Mouse (Mus musculus): Measurements from ENCODE around the gene Sdccag8. TPM values are rescaled to one million over a fixed set of nuclear protein-coding genes. Genes with fewer than 3 reads are reported as not detected.

Sdccag8 gene
- polyA plus RNA-seq, 1 experiment from 2014 or later: 31.5 TPM

DNA sequence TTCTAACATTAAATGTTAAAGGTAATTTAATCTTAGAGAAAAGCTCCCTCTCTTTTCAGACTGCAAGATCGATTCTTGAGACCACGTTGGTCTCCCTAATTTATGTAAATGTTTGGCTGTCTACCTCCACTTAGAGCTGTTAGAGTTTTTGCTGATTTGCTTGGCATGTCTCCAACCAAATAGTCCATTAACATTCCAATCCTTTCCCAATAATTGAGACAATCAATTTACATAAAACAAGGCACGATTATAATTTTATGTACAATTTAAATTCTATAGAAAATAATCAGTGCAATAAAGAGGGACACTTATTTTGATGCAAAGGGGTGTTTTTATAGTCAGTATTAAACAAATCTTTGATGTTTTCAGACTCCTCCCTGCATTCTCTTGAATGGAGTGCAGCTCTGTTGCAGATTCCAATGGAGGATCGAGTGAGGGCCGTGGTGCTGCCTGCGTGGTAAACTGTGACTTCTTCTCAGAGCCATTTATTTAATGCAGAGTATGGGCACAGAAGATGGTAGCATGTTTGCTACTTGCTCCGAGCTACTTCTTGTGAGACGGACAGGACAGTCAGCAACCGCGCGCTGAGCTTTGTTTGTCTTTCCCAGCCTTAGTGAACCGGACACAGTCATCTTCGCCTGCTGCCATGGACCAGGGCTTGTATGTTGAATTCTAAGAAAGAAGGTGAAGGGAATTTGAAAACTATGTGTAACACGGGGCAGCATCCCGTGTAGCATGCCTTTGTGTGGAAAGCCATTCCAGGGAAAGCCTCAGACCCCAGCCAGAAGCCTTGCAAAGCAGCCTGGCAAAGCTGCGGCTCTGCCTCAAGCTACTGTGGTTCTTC lies 156.4 kb downstream of the Sdccag8 start:
- DNase-seq (ENCODE audit: low spot score) (peak; percentile 55), ATAC-seq (peak; percentile 66)
- Histone ChIP-seq H3K4me3 (ENCODE audit: low read depth, low read length) (no peak overlapping the region), H3K4me2 (ENCODE audit: low read length) (0 out of 2 replicates have a peak overlapping the region, but pooled peaks have one; percentile 20), H3K9ac (ENCODE audit: low read length) (peak overlapping the region; percentile 25; the same call in 1 of the 2 replicates), H3K27ac (ENCODE audit: low read depth, low read length) (peak overlapping the region; percentile 71; the same call in 1 of the 2 replicates), H3K4me1 (ENCODE audit: control insufficient read depth, insufficient read depth, low read length) (peaks cover 10% of the 10 kb centered on the region), H3K27me3 (replicated peaks; ENCODE audit: control insufficient read depth, insufficient read depth, low read length) (no peaks in the 10 kb centered on the region), H3K36me3 (ENCODE audit: control insufficient read depth, insufficient read depth, low read length) (no peaks in the 10 kb centered on the region), H3K9me3 (replicated peaks; ENCODE audit: control insufficient read depth, low read length) (no peaks in the 10 kb centered on the region)
- 41% methylated on average over 16 of the region's 16 CpGs for WGBS

DNA sequence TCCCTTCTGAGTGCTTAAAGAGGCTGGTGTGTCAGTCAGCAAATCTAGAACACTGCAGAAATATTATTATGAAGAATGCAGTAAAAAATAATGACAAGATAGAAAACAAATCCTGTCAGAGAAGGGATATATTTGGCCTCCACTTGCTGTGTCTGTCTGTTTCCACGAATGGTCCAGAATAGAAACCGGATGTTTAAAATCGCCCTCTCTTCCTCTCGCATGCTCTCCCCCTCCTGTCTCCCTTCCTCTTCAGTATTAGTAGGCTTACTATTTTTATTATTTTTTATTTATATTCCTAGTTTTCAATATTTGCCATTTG lies 157.0 kb downstream of the Sdccag8 start:
- Histone ChIP-seq H3K9ac (ENCODE audit: low read length) (peak overlapping the region; percentile 25; the same call in 1 of the 2 replicates), H3K36me3 (ENCODE audit: control insufficient read depth, insufficient read depth, low read length) (no peaks in the 10 kb centered on the region), H3K4me2 (ENCODE audit: low read length) (no peak overlapping the region), H3K27me3 (replicated peaks; ENCODE audit: control insufficient read depth, insufficient read depth, low read length) (no peaks in the 10 kb centered on the region), H3K4me1 (ENCODE audit: control insufficient read depth, insufficient read depth, low read length) (peaks cover 10% of the 10 kb centered on the region), H3K9me3 (replicated peaks; ENCODE audit: control insufficient read depth, low read length) (no peaks in the 10 kb centered on the region), H3K4me3 (ENCODE audit: low read depth, low read length) (no peak overlapping the region), H3K27ac (ENCODE audit: low read depth, low read length) (peak overlapping the region; percentile 71; the same call in 1 of the 2 replicates)
- DNase-seq (ENCODE audit: low spot score) (no peak), ATAC-seq (no peak)
- WGBS: 90% methylated on average over 4 of the region's 4 CpGs

DNA sequence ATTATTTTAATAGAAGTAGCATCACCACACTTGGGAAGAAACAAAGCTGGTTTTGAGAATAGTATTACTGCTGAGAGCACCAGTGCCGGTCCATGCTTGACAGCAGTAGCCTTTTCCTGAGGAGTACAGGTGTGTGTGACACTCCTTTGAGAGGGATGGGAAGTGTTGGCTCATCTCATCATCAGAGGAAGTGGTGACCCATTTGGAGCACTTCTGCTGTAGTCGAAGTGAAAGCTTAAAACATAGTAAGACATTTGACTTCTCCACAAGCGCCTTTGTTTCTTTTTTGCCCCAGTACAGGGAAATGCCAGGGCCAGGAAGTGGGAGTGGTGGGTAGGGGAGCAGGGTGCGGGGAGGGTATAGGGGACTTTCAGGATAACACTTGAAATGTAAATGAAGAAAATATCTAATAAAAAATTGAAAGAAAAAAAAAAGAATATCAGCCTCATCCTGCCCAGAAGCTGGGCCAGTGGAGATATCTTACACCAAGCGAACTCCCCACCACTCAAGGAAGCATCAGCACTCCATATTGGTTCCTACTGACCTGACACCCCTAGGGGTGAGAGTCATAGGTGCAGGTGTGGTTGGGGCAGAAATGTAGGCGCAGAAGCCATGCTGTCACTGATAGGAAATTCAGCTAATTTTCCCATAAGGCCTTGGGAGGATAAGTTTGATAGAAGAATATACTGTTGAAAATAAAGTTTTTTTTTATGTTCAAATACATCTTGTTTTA lies 159.1 kb downstream of the Sdccag8 start:
- Histone ChIP-seq H3K36me3 (ENCODE audit: control insufficient read depth, insufficient read depth, low read length) (no peaks in the 10 kb centered on the region), H3K4me2 (ENCODE audit: low read length) (no peak overlapping the region), H3K9ac (ENCODE audit: low read length) (no peak overlapping the region), H3K27me3 (replicated peaks; ENCODE audit: control insufficient read depth, insufficient read depth, low read length) (no peaks in the 10 kb centered on the region), H3K4me3 (ENCODE audit: low read depth, low read length) (no peak overlapping the region), H3K9me3 (replicated peaks; ENCODE audit: control insufficient read depth, low read length) (no peaks in the 10 kb centered on the region), H3K4me1 (ENCODE audit: control insufficient read depth, insufficient read depth, low read length) (peaks cover 10% of the 10 kb centered on the region), H3K27ac (ENCODE audit: low read depth, low read length) (no peak overlapping the region)
- WGBS: 85% methylated on average over 6 of the region's 6 CpGs
- no peak for ATAC-seq
- no peak for DNase-seq (ENCODE audit: low spot score)

DNA sequence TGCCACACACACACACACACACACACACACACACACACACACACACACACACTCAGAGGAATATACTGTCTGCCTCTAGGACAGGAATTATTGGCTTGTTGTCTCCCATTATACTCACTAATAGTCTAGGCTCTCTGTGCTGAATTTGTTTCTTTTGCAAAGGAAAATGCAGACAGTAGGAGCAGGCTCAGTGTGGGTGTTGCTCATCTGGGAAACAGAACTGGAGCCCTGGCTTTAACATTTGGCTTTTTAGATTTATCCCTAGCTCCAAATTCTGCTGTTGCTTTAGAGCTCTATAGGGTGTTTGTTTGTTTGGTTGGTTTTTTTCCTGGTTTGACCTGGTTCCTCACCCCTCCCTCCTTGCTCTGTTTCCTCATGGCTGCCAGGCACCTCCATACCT lies 164.8 kb downstream of the Sdccag8 start:
- no peak for DNase-seq (ENCODE audit: low spot score)
- H3K4me1 ChIP-seq (ENCODE audit: control insufficient read depth, insufficient read depth, low read length): peaks cover 10% of the 10 kb centered on the region
- no peaks in the 10 kb centered on the region for H3K36me3 ChIP-seq (ENCODE audit: control insufficient read depth, insufficient read depth, low read length)

DNA sequence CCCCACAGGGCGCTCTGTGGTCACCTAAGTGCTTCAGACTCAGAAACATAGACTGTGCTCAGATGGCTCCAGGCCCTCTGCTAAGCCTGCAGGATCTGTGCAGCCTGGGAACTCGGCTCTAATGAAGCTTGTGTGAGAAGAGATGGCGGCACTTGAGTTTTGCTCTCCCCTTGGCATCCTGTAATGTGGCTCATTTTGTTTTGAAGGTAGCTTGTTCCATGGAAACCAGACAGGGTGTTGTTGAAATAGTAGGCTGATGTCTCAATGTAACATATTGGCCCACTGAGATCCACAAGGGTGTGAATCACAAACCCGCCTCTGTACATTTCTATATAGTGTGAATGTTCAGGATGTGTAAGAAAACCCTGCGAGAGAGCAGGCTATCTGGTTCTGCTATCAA lies 165.7 kb downstream of the Sdccag8 start:
- ATAC-seq (peak; percentile 42; the same call in 1 of the 2 replicates), DNase-seq (ENCODE audit: low spot score) (no peak)
- no peaks in the 10 kb centered on the region for H3K27me3 ChIP-seq (replicated peaks; ENCODE audit: control insufficient read depth, insufficient read depth, low read length)
- H3K4me3 ChIP-seq (ENCODE audit: low read depth, low read length): no peak overlapping the region
- H3K9me3 ChIP-seq (replicated peaks; ENCODE audit: control insufficient read depth, low read length): no peaks in the 10 kb centered on the region
- H3K9ac ChIP-seq (ENCODE audit: low read length): no peak overlapping the region
- no peaks in the 10 kb centered on the region for H3K36me3 ChIP-seq (ENCODE audit: control insufficient read depth, insufficient read depth, low read length)
- peaks cover 11% of the 10 kb centered on the region for H3K4me1 ChIP-seq (ENCODE audit: control insufficient read depth, insufficient read depth, low read length)
- H3K4me2 ChIP-seq (ENCODE audit: low read length): no peak overlapping the region
- H3K27ac ChIP-seq (ENCODE audit: low read depth, low read length): peak overlapping the region; percentile 14; the same call in 1 of the 2 replicates
- WGBS: 72% methylated on average over 5 of the region's 5 CpGs

More for the DNA sequence above, 164.8 kb downstream of the Sdccag8 start:
- H3K27ac ChIP-seq (ENCODE audit: low read depth, low read length): no peak overlapping the region
- no peak overlapping the region for H3K9ac ChIP-seq (ENCODE audit: low read length)
- H3K4me2 ChIP-seq (ENCODE audit: low read length): no peak overlapping the region
- no peaks in the 10 kb centered on the region for H3K27me3 ChIP-seq (replicated peaks; ENCODE audit: control insufficient read depth, insufficient read depth, low read length)
- ATAC-seq: no peak
- no peaks in the 10 kb centered on the region for H3K9me3 ChIP-seq (replicated peaks; ENCODE audit: control insufficient read depth, low read length)
- no peak overlapping the region for H3K4me3 ChIP-seq (ENCODE audit: low read depth, low read length)

DNA sequence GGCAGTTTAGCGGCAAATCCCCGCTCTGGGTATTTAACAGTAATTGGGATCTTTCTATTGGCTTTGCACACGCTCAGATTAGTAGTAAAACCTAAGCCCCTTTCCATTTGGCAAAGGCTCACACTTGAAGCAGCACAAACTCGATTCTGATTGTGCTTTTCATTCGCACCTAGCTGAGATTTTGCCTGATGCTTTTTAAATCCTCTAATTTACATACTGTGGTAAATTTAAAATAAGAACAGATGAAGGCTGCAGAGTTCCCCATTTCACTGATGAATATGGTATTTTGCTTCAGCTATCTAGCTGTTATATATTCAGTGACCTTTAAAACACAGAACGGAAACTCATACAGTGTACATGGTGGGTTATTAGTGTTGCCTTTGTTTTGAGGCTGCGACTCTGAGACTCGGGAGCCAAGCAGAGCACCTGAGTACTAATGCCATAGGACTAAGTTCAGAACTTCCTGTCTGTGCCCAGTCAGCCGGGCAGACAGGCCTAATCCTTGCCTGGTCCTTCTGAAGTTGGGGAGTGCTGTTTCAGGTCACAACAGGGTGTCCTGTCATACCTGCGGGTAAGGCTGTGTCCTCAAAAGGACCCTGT lies 166.4 kb downstream of the Sdccag8 start:
- H3K4me1 ChIP-seq (ENCODE audit: control insufficient read depth, insufficient read depth, low read length): peaks cover 18% of the 10 kb centered on the region
- H3K27me3 ChIP-seq (replicated peaks; ENCODE audit: control insufficient read depth, insufficient read depth, low read length): no peaks in the 10 kb centered on the region
- H3K27ac ChIP-seq (ENCODE audit: low read depth, low read length): no peak overlapping the region
- ATAC-seq (peak; percentile 19; the same call in 1 of the 2 replicates), DNase-seq (ENCODE audit: low spot score) (no peak)
- H3K4me2 ChIP-seq (ENCODE audit: low read length): no peak overlapping the region
- no peaks in the 10 kb centered on the region for H3K9me3 ChIP-seq (replicated peaks; ENCODE audit: control insufficient read depth, low read length)
- 54% methylated on average over 10 of the region's 10 CpGs for WGBS
- no peak overlapping the region for H3K9ac ChIP-seq (ENCODE audit: low read length)
- no peak overlapping the region for H3K4me3 ChIP-seq (ENCODE audit: low read depth, low read length)
- H3K36me3 ChIP-seq (ENCODE audit: control insufficient read depth, insufficient read depth, low read length): no peaks in the 10 kb centered on the region

DNA sequence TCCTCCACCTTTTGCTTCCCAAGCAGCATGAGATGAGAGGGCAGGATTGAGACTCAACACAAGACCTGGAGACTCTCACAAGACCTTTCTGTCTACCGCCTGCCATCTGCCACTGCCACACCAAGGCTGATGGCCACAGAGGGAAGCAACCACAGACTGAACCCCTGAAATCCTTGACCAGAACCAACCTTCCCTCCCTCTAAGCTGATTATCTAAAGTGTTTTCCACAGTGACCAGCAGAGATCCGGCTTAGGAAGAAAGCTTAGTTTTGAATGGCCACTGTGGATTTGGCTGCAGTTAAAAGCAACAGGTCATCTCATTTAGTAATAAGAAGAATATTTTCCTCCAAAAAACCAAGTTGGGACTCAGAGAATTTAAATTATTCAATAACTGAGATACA lies 167.1 kb downstream of the Sdccag8 start:
- H3K4me2 ChIP-seq (ENCODE audit: low read length): no peak overlapping the region
- no peak overlapping the region for H3K27ac ChIP-seq (ENCODE audit: low read depth, low read length)
- H3K9ac ChIP-seq (ENCODE audit: low read length): no peak overlapping the region
- H3K4me3 ChIP-seq (ENCODE audit: low read depth, low read length): no peak overlapping the region
- WGBS: 70% methylated on average over 2 of the region's 2 CpGs
- DNase-seq (ENCODE audit: low spot score): no peak
- peaks cover 24% of the 10 kb centered on the region for H3K4me1 ChIP-seq (ENCODE audit: control insufficient read depth, insufficient read depth, low read length)
- H3K36me3 ChIP-seq (ENCODE audit: control insufficient read depth, insufficient read depth, low read length): no peaks in the 10 kb centered on the region
- no peaks in the 10 kb centered on the region for H3K27me3 ChIP-seq (replicated peaks; ENCODE audit: control insufficient read depth, insufficient read depth, low read length)
- ATAC-seq: no peak
- no peaks in the 10 kb centered on the region for H3K9me3 ChIP-seq (replicated peaks; ENCODE audit: control insufficient read depth, low read length)

DNA sequence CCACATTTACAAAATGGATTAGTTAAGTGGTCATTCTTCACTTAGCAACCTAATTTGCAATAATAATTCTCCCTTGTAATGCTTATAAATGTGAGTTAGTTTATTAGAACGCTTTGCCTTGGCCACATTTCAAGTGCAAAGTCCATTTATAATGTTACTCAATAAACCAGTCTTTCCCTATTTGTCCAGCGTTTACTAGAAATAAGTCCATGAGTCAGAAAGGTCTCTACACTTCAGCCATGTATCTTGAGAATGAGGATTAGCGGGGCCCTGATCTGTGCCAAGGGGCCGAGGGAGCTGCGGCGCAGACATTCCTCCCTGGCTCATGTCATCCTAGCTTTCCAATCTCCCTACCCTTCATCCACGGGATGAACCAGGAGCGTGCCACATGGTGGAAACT lies 168.2 kb downstream of the Sdccag8 start:
- H3K4me2 ChIP-seq (ENCODE audit: low read length): no peak overlapping the region
- H3K27me3 ChIP-seq (replicated peaks; ENCODE audit: control insufficient read depth, insufficient read depth, low read length): no peaks in the 10 kb centered on the region
- ATAC-seq (no peak), DNase-seq (ENCODE audit: low spot score) (no peak)
- no peak overlapping the region for H3K27ac ChIP-seq (ENCODE audit: low read depth, low read length)
- no peaks in the 10 kb centered on the region for H3K36me3 ChIP-seq (ENCODE audit: control insufficient read depth, insufficient read depth, low read length)
- no peak overlapping the region for H3K4me3 ChIP-seq (ENCODE audit: low read depth, low read length)
- H3K9ac ChIP-seq (ENCODE audit: low read length): no peak overlapping the region
- WGBS: 92% methylated on average over 8 of the region's 8 CpGs
- H3K9me3 ChIP-seq (replicated peaks; ENCODE audit: control insufficient read depth, low read length): no peaks in the 10 kb centered on the region
- H3K4me1 ChIP-seq (ENCODE audit: control insufficient read depth, insufficient read depth, low read length): peaks cover 26% of the 10 kb centered on the region

Measured in forebrain, embryonic 14.5 days (tissue).